Mouse (Mus musculus) lung, adult 2 months (tissue): ENCODE measurements around the gene Hspb8. TPM values are rescaled to one million over a fixed set of nuclear protein-coding genes. Genes with fewer than 3 reads are reported as not detected.
A peak's percentile ranks its signal among the peaks of the same experiment; 100 is the strongest.

Source experiments
- DNase-seq: peaks from one replicate; pipeline ENCODE4 v3.0.0; 2022
- H3K4me1 ChIP-seq: fragments of 200-500 bp; 2 replicates; pipeline ENCODE4 v1.6.1; 2011; ENCODE audit warnings: low read length; ENCODE audit not compliant: control insufficient read depth, insufficient read depth
- H3K4me3 ChIP-seq: fragments of 200-500 bp; replicated peaks from 2 replicates; pipeline ENCODE3; 2011; ENCODE audit warnings: low read depth, mild to moderate bottlenecking, control low read depth, low read length; ENCODE audit errors: extremely low read depth
- CTCF ChIP-seq: fragments of 200-500 bp; IDR thresholded peaks from 2 replicates; pipeline ENCODE4 v1.5.1; 2011; ENCODE audit warnings: mild to moderate bottlenecking, low read length, control low read depth; ENCODE audit not compliant: insufficient read depth
- POLR2A ChIP-seq: fragments of 200-500 bp; IDR thresholded peaks from 2 replicates; pipeline ENCODE4 v1.6.1; 2011; ENCODE audit warnings: low read depth, mild to moderate bottlenecking, control low read depth, low read length, borderline replicate concordance; ENCODE audit errors: extremely low read depth
- WGBS: fragments of 180-500 bp; shearing (Covaris S2); methylation state at CpG from one replicate; pipeline ENCODE4 v1.1.7; 2018; 5-methylcytosine and 5-hydroxymethylcytosine counted together
- polyA plus RNA-seq: library from polyadenylated mRNA; depleted of rRNA; stranded (reverse); fragments of >200 nt; gene quantifications from 2 replicates; pipeline ENCODE4 v1.2.3, GENCODE M21; 2012; rRNA removed

The Hspb8 gene
- polyA plus RNA-seq: 57.7 and 72.4 TPM in 2 replicates

DNA sequence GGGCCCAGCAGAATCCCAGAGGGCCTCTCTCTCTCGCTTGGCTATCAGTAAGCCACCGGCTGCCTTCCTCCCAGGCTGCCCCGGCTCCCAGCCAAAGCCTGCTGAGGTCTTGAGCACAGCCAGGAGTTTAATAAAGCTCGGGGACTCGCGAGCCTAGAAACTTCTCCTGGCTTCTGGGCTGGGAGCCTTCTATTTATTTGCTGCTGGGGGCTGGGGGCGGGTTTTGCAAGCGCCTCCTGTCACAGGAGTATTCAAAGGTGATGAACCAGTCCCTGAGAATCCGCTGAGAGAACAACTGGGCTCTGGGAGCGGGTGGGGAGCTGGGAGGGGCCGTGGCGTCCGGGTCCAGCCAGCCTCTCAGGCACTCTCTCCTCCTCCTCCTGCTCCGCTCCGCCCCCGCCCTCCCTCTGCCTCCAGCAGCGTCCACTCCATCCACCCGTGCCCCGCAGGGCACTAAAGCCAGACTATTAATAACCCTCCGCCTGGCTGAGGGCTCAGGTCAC lies at the start of gene Hspb8:
Gene Hspb8 (minus strand): TSS at position 166 of the 503 bp plus-strand sequence.
- Histone ChIP-seq H3K4me1 (peaks cover 9% of the 10 kb centered on the region), H3K4me3 (peak within 1 kb of the TSS; percentile 61)
- DNase-seq: peak; percentile 79
- TF ChIP-seq POLR2A (peak; percentile 66; the same call in 1 of the 2 replicates), CTCF (no peak)
- 2% methylated on average over 20 of the region's 20 CpGs for WGBS

DNA sequence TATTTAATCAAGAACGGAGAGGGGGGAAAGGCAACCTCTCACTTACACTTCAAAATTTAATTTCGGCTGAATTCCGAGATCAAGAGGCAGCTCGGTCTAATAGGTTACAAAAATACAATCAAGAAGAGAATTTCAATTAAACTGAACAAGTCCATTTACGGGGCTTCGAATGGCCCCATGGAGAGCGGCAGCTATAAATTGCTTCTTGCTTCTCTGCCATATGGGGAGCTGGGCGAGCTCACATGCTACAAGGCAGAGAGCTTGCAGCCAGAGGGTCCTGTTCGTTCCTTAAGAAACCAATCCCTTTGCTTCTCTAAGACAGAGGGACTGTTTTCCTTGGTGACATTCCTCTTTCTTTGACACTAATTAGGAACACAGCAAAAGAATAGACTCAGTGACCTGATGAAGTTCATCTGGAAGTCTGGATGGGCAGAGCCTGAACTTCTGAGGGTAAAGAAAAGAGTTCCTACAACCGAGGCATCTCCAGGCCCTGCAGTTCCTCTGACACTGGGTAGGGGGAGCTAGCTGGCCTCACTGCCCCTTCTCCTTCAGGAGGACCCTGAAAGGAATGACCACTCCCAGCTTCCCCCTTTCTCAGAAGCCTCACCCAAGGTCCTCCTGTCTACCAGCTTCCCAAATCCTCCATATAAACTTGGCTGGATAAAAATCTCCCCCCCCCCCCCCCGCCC lies 38.8 kb upstream of the Hspb8 start:
- Histone ChIP-seq H3K4me1 (no peaks in the 10 kb centered on the region), H3K4me3 (no peak overlapping the region)
- TF ChIP-seq CTCF (peak; percentile 57), POLR2A (no peak)
- DNase-seq: no peak
- WGBS: 70% methylated on average over 11 of the region's 11 CpGs

DNA sequence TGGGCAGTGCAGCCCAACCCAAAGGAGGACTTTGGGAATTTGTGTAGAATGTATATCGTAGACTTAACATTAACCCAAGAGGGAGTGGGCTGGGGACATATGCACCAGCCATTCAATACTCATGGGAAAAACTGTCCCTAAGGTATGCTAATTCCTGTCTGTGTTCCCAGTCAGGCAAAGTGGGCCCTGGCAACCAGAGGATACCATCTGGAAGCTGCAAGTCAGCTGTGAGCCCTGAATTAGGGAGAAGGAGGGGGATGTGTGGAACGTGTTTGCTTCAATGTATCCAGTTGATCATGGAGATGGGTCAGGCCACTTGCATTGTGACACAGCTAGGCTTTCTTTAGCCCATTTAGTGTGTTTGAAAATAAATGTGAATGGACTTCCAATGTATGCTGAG lies 37.3 kb upstream of the Hspb8 start:
- TF ChIP-seq CTCF (no peak), POLR2A (no peak)
- WGBS: 79% methylated on average over 2 of the region's 2 CpGs
- Histone ChIP-seq H3K4me1 (no peaks in the 10 kb centered on the region), H3K4me3 (no peak overlapping the region)
- DNase-seq: no peak

DNA sequence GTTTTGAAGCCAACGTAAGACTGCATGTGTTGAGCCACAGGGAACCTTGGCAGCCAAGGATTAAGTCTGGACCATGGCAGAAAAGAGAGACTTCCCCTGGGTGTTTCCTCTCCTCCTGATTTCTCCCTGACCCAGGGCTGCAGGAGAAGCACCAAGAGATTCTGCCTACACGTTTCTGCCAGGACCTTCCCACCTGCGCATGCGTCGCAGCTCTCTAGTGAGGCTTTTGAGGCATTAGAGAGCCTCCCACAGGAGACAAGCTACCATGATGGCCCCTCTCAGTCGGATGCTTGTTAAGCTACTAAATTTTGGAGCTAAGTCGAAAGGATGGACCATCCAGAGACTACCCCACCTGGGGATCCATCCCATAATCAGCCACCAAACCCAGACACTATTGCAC lies 35.1 kb upstream of the Hspb8 start:
- WGBS: 85% methylated on average over 7 of the region's 7 CpGs
- H3K4me1 ChIP-seq: no peaks in the 10 kb centered on the region; the same call in 1 of the 2 replicates
- no peak for DNase-seq
- TF ChIP-seq POLR2A (no peak), CTCF (no peak)
- H3K4me3 ChIP-seq: no peak overlapping the region

DNA sequence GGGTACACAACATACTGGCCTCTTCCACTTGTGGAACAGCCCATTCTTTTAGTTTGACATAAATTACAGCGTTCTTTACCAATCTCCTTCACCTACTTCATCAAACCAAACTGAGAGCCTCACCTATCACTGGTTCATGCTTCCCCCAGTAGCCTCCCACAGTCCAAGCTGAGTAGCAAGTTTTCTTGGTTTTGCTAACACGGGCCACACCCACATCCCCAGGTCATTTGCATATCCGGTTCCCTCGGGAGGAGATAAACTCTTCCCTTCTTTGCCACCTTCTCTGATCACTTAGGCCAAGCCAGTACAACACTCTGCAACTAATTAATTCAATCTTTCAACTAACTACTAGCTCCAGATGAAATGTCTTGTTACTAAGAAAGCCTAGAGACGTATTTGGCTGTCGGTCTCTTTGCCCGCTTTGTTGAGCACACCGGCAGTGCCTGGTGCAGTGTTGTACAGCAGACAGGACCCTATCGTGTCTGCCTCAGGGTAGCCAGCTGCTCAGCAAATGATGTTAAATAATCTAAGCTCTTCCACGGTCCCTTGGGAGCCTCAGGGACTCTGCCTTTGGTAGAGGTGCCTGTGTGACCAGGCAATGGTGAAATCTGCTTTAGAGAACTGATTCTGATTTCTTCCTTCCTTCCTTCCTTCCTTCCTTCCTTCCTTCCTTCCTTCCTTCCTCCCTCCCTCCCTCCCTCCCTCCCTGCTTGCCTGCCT lies 34.3 kb upstream of the Hspb8 start:
- no peaks in the 10 kb centered on the region; the same call in 1 of the 2 replicates for H3K4me1 ChIP-seq
- TF ChIP-seq CTCF (no peak), POLR2A (no peak)
- no peak overlapping the region for H3K4me3 ChIP-seq
- 43% methylated on average over 10 of the region's 10 CpGs for WGBS
- DNase-seq: no peak

DNA sequence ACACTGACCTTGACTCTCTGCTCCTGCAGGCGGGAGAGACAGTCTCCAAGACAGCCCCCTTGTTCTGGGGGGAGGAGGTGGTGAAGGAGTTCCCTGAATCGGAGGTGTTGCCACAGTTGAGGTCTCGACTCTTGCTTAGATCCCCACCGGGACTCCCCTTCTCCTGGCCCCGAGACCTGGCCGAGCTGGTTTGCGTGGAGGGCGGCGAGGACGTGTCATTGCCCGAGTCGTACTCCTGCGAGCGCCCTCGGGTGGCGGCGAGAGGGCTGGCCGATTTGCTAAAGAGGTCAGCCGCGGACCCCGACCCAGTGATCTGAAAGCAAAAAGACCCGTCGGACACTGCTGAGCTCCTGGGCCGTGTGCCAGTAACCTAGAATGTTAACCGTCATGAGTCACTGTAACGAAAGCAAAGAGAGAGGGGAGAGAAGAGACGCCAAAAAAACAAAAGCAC lies 30.8 kb upstream of the Hspb8 start:
- TF ChIP-seq POLR2A: no peak
- peak; percentile 35; the same call in 1 of the 2 replicates for TF ChIP-seq CTCF
- DNase-seq: peak; percentile 65
- peak overlapping the region; percentile 46 for H3K4me3 ChIP-seq
- no peaks in the 10 kb centered on the region; the same call in 1 of the 2 replicates for H3K4me1 ChIP-seq
- WGBS: 3% methylated on average over 27 of the region's 27 CpGs

DNA sequence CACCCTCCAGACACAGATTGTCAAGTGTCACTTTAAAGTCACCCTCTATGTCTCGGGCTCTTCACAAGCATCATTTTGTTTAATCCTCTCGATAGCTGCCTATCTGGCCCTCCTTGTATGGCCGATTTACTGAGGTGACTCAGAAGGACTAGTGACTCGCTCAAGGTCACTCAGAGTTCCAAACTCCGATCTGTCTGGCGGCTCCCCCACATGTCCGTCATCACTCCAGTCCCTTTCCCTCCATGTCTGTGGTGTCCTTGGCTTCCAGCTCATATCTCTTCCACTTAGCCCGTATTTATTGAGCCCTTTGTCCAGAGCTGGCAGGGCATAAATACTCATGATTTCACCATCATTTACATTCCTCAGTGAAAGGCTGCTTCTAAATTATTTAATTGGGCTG lies 28.2 kb upstream of the Hspb8 start:
- DNase-seq: no peak
- TF ChIP-seq POLR2A (no peak), CTCF (no peak)
- H3K4me3 ChIP-seq: no peak overlapping the region
- 64% methylated on average over 8 of the region's 8 CpGs for WGBS
- H3K4me1 ChIP-seq: no peaks in the 10 kb centered on the region; the same call in 1 of the 2 replicates

DNA sequence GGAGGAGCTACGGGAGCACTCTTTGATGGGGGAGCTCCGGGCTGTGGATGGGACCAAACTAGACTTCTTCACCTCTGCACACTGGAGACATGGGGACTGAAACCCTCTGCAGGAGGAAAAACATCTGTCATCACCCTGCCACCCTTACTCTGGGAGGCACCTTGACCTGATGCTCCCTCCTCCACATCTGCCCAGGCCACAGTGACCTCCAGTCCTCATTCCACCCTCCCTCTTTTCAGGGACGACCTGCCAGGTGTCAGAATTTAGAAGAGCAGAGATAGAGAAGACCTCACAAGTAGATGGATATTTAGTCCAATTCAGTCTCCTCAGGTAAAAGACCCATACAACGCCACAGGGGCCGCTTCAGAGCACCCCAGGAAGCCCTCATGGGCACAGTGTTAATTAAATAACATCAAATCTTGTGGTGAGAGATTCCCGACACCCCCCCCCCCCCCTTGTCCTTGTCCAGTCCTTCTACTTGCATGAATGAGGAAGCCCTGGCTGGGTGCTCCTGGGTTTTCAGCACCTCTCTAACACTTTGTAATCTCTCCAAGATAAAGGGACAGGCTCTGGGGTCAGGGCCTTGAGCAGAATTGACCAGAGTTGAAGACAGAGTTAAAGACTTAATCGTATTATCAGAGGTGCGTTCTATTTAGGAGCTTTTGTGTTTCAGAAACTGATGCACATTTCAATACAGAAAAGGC lies 27.0 kb upstream of the Hspb8 start:
- 43% methylated on average over 8 of the region's 8 CpGs for WGBS
- TF ChIP-seq CTCF (no peak), POLR2A (no peak)
- no peaks in the 10 kb centered on the region; the same call in 1 of the 2 replicates for H3K4me1 ChIP-seq

More for the DNA sequence above, 27.0 kb upstream of the Hspb8 start:
- no peak for DNase-seq
- no peak overlapping the region for H3K4me3 ChIP-seq
